Mouse (Mus musculus) 3134 (cell line): ENCODE data around the gene Rtraf.

Source experiments
- DNase-seq: peaks from one replicate; pipeline ENCODE4 v3.0.0-alpha.2; 2011; ENCODE audit warnings: low spot score; ENCODE audit not compliant: insufficient read length; ENCODE audit errors: extremely low read depth

The Rtraf gene

DNA sequence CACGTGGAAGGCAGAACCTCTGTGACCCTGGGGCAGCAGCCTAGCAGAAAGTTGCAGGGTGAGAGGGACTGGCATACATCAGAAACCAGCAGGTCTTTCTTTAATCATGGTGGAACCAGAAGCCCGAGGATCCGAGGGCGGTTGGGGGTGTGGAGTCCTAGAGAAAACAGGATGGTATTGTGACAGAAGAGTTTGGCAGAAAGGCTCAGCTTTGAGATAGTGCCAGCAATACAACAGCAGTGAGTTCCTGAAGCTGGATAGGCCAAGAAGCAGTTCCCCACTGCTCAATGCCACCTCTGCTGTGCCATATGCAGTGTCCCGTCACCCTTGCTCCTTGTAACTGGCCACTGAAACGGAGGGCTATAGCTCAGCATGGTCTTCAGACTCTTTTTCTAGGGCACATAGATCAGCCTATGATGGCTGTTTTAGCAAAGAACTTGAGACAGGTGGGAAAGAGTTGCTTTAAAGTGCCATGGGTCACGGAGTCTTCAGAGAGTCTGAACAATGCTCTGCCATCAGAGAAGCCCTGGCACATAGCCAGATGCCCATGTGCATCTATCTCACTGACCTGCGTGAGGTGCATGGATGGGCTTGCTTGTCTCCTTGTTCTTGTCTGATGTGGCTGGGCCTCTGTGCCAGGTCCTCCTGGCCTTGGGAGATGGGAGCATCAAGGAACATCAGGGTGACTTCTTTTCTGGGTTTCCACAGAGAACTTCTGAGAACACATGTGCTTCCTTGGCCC lies 22.0 kb downstream of the Rtraf start:
- DNase-seq = no peak

DNA sequence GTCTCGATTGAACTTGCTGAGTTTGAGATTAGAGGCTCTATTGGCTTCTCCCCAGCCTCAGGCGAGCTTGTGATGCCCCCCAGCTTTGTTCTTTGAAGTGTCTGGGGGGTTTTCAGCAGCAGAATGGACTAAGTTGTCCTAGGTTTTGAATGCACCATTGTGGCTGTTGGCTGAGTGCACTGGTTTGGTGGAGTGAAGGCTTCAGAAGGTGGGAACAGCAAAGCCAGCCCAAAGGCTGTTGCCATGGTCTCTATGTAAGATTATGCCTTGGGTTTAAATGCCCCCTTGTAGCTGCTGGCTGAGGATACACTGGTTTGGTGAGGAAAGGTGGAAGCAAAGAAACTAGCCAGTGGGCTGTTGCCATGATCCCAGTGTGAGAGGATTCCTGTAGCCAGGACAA lies 23.1 kb downstream of the Rtraf start:
- DNase-seq = no peak

DNA sequence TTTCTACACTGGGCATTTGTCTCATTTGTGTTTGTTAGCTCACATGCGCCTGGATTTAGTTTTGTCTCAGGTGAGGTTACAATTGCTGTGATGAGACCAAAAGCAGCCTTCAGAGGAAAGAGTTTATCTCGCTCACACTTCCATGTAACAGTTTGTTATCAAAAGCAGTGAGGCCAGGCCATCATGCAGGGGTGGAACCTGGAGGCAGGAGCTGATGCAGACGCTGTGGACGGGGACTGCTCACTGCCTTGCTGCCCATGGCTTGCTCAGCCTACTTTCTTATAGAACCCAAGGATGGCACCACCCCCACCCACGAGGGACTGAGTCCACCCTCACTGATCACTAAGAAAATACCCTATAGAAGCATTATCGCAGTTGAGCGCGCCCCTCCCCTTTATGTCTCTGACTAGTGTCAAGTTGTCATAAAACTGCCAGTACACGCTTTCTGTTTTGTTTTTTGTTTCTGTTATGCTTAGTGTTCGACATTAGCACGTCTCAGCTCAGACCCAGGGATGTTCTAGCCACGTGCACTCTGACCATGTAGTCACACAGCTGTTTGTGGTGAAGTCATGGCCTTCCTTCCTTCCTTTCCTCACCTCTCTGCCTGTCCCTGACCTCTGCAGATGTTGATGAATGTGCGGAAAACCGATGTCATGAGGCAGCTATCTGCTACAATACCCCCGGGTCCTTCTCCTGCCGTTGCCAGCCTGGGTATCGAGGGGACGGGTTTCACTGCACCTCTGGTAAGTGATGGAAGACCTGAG lies 26.9 kb downstream of the Rtraf start:
- DNase-seq = no peak

DNA sequence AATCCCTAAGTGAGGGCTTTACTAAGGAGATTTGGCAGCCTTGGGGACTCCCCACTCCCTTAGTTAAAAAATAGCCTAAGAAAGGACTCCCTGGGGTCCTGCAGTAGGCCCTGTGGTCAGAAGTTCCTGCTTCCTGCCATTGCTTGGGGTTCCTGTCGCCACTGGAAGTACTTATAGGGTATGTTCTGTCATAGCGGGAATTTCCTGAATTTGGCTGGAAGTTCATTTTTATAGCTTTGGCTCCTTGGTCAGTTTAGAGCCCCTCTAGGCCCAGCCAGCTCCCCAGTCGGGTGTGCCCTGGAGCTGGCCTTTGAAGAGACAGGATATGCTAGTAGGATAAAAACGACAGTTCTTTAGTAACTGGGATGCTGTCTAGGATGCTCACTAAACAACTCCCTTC lies 28.7 kb downstream of the Rtraf start:
- no peak for DNase-seq

DNA sequence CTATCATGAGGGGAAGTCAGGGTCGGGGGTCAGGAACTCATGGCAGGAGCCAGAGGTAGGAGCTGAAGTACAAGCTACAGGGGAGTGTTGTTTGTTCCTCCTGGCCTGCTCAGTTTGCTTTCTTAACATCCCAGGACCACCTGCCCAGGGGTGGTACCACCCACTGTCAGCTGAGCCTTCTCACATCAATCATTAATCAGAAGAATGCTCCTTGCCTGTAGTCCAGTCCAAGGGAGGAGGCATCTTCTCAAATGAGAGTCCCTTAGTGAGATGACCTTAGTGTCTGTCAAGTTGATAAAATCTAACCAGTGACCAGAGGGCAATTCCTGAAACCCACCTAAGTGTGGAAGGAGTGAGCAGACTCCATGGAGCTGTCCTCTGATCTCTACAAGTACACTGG lies 35.2 kb downstream of the Rtraf start:
- DNase-seq = no peak

DNA sequence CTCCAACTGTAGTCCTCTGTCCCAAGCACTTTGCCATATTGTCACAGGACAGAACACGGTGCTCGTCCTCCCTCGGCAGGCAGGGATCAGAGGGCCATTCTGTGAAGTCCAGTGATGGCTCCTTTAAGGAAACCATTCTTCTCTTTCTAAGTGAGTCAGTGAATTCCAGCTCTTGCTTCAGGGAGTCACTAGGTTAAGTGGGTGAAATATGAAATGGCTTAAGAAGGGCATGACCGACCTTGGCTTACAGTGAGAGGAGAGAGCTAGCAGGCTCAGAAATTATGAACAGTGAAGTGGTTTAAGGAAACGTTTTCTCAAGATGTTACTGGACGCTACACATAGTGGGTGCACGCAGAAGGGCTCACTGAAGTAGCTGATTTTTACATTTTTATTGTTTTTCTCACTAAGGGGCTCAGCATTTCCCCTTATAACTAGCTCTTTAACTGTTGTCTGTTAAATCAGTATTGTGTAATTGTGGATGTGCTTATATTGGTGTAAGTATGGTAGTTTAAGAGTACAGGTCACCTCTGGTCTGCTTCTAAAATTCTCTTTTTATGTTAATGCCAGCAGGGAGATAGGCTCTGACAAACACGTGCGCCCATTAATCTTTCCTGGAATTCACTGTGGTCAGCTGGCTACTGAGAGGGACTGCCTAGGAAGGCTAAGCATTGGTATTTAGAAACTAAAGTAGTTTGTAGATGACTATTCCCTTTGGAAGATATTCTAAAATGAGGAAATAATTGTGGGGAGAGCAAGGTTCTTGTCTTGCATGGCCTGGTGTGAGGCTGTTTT lies 37.6 kb downstream of the Rtraf start:
- no peak for DNase-seq

DNA sequence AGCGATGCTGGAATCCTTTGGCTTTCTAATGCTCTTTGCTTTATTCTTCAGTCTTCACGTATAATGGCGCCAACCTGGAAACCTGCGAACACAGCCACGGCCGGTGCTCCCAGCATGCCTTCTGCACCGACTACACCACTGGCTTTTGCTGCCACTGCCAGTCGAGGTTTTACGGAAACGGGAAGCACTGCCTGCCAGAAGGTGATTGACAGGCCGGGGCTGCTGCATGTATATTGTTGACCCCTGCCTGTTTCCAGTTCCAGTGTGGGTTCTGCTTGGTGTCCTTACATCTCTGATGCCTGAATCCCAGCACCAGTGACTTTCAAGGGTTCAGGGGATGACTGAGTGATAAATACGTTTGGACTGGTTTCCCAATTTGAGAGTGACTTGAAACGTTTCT lies 45.7 kb downstream of the Rtraf start:
- DNase-seq = no peak

DNA sequence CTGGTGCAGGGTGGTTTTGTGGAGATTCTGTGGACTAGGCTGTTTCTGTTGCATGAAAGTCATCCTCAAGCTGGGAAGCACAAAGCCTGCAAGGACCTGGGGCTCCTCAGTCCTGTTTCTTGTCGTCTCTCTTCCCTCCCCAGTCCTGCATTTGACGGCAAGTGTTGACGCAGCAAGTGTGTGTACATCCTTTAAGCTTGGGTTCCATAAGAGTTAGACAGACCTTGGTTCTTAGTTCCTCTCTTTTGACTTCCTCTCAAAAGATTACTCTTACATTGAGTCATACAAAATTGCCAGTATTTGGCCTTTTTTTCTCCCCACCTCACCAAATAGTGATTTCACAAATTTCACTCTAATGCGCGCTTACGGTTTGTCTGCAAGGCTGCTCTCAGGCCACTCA lies 46.3 kb downstream of the Rtraf start:
- no peak for DNase-seq

DNA sequence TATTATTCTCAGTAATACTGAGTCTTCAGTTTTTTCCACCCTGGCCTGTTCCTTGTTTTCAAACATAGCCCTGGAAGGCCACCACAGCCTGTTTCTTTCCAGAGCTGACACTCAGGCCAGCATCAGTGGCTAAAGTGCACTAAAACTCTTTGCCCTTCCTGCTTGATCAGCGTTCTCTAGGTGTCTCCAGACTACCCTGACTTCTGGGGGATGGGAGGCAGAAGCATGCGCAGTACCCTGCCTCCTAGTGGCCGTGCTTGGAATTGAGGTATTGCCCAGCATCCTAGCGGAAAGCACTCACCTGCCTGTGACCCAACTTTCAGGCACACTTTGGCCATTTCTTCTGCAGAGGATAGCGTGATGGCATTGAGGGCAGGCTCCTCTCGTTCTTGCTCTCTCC lies 46.7 kb downstream of the Rtraf start:
- no peak for DNase-seq

DNA sequence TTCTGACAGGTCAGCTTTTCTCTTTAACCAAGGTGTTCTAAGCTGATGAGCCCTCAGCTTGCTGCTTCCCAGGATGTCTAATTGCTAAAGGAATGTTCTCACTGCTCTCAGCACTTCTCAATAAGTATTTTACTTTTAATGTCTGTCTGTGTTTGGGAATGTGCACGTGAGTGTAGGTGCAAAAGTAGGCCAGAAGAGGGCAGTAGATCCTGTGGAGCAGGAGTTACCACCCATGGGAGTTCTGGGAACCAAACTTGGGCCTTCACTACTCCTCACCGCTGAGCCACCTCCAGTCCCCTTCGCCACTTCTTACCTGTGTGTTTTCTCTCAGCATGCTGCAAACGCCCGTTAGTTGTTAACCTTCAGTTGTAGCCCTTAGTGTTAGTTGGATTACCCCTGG lies 47.4 kb downstream of the Rtraf start:
- DNase-seq = no peak

DNA sequence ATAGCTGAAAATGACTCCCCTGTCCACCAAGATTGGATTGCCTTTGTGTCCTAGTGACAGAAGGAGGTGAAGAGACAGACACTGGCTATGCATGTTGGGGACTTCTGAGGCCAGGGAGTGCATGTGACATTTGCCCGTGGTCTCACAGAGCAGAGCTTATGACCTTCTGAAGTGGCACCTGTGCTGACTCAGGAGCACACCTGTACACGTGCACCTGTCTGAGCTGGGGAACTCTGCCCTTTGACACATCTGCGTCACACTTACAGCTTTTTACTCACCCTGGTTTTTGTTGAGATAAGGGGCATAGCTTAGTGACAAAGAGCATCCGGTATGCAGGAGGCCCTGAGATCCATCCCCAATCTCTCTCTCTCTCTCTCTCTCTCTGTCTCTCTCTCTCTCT lies 48.1 kb downstream of the Rtraf start:
- no peak for DNase-seq

DNA sequence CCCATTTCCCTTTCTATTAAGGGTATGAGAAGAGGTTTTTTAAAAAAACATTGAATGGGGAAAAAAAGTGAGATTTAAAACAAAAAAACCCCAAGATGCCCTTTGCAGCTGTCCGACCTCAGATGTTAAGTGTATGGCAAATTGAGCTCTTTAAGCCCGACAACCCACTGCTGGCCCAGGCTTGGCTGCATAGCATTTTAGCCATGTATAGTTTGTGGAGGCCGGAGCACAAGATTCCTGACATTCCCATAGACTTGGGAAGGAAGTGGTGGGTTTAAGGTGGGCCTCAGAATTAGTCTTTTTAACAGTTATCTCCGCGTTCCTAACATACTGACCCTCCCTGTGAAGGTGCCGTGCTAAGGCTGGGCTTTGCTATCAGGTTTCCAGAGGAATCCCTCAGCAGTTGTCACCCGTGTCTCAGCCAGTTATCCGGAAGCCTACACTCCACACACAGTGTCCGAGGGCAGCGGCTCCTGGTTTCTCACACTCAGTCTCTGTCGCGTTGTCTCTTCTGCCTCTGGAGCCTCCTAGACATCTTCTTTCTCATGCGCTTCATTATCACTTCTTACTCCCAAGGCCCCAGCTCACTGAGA lies 49.5 kb downstream of the Rtraf start:
- no peak for DNase-seq

DNA sequence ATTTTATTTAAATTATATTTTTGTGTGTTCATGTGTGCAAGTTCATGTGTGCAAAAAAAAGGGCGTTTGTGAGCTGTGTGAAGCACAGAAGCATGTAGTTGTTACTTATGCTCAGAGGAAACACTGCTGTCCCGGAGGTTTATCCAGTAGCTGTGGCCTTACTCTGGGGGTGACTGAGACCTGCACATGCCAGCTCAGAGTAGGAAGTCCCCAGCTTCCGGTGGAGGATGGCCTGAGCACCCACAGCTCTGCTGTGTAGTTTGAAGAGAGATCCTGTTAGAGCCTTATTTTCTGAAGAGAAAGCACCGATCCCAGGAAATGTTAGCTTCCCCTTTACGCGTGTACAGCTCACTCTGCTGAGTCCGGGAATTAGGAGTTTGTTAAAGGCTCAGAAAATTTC lies 52.5 kb downstream of the Rtraf start:
- no peak for DNase-seq

DNA sequence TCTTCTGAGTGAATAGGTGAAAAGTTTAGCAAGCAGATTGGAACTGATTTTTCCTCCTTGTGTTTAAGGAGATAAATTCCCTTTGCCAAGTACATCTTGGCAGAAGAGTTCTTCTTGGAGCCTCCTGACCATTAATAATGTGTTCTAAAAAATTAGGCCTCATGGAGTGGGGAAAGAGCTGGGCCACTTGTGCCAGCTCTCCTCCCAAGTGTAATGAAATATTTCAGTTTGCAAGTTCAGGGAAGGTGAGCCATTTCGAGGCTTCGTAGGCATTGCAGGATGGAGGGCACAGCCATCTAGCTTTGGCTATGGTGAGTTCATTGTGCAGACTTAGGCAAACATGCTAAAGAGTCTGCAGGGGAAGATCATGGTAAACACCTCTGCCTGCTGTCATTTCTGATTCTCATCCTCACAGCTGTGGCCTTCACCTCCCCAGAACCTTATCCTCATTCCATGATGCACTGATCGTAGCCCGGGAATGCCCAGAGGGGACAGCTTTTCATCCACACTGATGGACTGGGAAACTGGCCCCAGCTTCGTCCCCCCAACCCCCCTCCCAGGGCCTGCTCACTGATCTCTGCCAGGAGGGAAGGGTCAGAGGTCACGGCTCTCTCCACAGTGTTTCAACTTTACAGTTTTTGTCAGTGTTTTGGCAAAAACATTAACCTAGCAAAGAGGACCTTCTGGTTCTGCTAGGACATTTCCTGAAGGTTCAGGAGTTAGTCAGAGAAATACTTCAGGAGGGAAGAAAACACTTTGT lies 54.0 kb downstream of the Rtraf start:
- no peak for DNase-seq

DNA sequence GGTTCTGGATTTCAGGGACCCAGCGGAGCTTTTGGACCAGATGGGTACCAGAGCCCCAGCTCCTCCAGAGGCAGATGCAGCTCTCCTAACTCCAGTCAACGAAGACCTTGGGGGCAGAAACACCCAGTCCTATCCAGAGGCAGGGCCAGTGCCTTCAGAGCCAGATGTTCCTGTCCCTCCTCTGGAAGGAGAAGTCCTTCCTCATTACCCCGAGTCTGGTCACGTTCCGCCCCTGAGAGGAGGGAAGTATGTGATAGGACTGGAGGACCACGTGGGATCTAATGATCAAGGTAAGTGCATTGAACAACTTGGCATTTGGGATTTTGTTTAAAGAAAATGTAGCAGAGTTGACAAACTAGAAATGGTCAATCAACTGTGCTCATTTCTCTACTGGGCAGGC lies 55.0 kb downstream of the Rtraf start:
- DNase-seq = no peak

DNA sequence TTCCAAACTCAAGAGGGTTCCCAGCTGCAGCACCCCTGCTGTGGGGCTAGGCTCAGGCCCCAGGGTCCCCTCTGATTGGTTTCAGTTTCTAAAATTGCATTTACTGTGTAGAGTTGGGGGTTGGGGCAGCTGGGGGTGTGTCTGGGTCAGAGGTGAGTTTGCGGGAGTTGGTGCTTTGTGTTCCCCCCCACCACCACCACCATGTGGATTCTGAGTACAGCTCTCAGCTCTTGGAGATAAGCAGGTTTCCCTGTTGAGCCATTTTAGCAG lies 57.3 kb downstream of the Rtraf start:
- DNase-seq = no peak

DNA sequence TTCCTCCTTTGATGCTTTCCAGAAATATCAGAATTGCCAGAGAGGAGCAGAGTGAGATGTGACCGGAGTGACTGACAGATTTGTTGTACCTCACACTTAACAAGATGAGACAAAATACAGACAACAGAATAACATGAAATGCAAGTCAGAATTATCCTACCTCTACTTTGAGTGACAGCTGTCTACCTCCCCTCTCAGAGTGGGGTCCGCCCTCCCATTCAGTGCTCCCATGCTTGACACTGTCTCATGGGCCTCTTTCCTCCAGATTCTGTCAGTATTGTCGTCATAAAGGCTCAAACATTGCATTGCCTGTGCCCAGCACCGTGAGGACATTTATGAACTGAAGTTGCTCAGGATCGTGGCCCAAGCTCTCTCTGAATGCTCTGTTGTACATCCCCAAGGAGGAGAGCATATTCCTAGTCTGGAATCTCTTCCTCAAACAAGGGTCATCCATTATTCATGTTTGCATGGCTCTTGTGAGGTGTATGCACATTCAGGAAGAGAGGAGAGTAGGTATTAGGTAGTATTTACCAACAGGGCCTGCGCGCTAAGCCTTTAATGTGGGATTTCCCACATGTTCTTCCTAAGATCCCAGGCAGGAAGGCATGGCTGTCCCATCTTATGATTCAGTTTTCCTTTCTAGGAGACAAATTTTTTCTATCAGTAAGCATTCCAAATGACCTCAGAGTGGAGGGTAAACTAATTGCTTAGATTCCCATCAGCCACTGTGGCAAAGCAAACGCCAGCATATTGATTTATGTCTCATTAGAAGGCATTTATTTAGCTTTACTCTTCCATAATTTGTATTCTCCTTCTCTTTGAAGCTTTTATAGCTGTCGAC lies 57.9 kb downstream of the Rtraf start:
- DNase-seq = no peak

DNA sequence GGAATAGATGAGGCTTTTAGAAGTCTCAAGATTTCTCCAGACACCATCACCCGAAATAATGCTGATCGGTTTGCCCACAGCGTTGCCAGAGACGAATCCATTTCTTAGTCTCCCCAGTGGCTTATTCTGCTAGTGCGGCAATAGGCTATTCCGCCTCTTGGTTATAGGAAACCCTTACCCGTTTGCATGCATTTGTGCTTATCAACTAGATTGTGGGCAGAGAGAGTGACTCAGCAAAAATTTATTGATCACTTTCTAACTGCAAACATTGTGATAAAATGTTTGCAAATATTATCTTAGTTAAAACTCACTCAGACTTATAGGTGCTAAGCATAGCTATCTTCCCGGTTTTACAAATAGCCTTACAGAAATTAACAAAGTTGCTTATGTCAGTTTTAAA lies 59.3 kb downstream of the Rtraf start:
- DNase-seq = no peak

DNA sequence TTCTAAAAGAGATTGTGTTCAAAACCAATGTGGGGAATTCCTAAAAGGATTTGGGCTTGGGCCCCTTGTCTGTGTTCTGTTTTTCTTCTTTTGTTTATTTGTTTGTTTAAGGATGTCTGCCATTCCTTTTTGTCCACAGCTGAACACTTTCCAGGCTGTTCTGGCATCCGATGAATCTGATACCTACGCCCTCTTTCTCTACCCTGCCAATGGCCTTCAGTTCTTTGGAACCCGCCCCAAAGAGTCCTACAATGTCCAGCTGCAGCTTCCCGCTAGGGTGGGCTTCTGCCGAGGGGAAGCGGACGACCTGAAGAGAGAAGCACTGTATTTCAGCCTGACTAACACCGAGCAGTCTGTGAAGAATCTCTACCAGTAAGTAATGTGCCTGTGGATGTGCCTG lies 60.1 kb downstream of the Rtraf start:
- no peak for DNase-seq

DNA sequence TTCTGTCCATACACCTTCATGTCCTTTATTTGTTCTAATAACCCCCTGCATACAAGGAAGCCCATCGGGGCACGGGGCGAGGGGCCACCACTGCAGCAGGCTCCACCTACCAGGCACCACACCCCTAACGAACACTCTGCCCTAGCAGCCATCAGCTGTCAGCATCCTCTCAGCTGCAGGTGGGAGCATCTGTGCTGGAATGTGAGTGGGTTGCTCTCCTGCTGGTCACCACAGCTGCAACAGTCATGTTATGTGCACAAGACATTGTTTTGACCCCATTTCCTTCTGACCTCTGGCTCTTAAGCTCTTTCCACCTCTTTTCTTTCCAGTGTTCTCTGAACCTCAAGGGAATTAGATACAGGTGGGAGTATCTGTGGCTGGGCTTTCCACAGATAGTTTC lies 61.6 kb downstream of the Rtraf start:
- no peak for DNase-seq
